Mouse (Mus musculus): Measurements from ENCODE around the gene Dhx37.
A peak's percentile ranks its signal among the peaks of the same experiment; 100 is the strongest.
"Not testable (repeated sequence)": the region's sequence is repeated elsewhere in the genome, so short reads cannot be mapped to it uniquely, and the experiment has no call there.

Dhx37 gene

DNA sequence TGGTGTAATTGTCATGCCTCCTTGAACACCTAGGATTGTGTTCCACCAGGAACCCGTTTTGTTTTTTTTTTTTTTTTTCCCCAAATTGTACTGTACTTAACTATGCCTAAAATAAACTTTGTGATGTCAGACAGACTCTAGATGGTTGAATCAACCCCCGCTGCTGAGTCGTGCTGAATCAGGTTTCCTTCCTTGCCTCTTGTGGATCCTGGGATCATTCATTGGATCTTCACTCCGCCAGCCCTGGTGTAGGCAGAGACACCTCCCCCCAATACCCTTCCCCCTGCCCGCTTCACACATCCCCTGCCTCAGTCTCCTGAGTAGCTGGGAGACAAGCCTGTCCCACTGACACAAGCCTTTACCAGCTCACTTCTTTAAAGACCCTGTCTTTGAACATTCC, 15.4 kb upstream of the Dhx37 start:
- no peak for DNase-seq (ENCODE audit: extremely low read depth, insufficient read length, low spot score)

DNA sequence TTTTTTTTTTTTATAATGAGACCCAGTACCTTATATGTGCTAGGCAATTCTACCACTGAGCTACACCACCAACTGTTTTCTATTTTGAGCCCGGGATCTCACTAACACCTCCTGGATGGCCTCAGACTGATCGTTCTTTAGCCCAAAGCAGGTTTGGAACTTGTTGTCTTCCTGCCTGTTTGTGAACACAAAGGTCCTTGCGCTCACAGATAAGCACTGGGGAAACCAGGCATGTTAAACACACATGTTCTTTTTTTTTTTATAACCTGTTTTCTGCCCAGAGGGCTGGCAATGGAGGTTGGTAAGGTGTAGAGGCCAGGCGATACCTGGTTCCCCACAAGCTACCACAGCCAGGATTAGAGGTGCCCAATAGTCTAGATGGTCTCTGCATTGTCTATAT, 14.7 kb upstream of the Dhx37 start:
- no peak for DNase-seq (ENCODE audit: extremely low read depth, insufficient read length, low spot score)

GRCm38 (mm10) chr5:125448026-125448425, 14.1 kb upstream of the Dhx37 start:
- no peak for DNase-seq (ENCODE audit: extremely low read depth, insufficient read length, low spot score)

- DNase-seq (ENCODE audit: extremely low read depth, insufficient read length, low spot score), result no peak
Measured at GRCm38 (mm10) chr5:125446344-125446743, 12.4 kb upstream of the Dhx37 start.

GRCm38 (mm10) chr5:125444554-125444953, 10.6 kb upstream of the Dhx37 start:
- no peak for DNase-seq (ENCODE audit: extremely low read depth, insufficient read length, low spot score)

DNA sequence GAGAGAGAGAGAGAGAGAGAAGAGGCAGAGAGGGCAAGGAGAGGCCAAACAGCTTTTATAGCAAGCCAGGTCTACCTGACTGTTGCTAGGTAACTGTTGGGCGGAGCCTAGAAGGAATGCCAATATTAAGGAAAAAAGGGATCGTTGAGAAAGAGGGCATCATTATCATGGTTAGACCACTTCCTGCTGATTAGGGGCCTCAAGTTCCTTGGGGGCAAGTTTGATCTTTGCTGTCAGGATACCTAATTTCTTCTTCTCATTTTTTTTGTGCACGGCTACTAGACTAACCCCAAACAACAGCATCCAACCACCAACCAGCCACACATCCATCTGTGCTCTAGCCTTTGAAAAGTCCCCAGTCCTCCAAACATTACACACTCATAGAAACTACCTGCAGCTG, 10.0 kb upstream of the Dhx37 start:
- no peak for DNase-seq (ENCODE audit: extremely low read depth, insufficient read length, low spot score)

GRCm38 (mm10) chr5:125443335-125443734, 9.4 kb upstream of the Dhx37 start:
- DNase-seq (ENCODE audit: extremely low read depth, insufficient read length, low spot score), result no peak

DNA sequence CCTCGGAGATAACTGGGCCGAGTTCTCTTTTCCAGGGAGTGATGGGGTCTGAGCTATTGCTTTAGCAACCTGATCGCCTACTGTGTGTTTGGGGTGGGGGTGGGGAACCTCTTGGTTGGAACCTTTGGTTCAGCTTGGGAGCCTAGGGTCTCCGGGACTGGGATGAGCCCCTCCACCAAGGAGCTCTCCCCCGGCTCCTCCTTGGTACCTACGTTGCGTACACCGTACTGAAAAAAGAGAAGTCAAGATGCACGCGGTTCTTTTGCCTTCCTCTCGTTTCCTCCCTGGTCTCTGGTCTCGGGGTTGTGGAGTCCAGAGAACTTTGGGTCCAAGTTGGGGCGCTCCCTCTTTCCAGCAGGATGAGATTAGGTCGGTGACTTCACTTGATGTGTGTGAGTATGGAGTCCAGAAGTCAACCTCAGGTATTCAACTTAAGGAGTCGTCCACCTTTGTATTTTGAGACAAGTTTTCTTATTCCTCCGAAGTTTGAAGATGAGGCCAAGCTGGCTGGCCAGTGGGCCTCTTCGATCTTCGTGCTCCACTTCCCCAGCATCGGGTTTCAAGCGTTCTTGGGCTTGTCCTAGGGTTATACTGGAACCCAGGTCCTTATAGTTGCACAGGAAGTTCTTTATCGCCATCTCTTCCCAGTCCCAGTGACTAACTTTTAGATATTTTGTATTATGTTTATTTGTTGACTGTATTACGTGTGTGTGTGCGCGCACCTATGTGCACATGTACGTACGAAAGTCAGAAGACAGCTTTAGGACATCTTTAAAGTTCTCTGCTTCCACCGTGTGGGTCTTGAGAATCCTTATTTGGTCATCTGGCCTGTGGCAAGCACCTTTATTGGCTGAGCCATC, 8.4 kb upstream of the Dhx37 start:
- no peak for DNase-seq (ENCODE audit: extremely low read depth, insufficient read length, low spot score)

- peak; percentile 79 for DNase-seq (ENCODE audit: extremely low read depth, insufficient read length, low spot score)
Measured at GRCm38 (mm10) chr5:125441234-125442114, 7.6 kb upstream of the Dhx37 start, which contains the start of gene Bri3bp. TSS of gene Bri3bp (plus strand) at chr5:125441568.

- no peak for DNase-seq (ENCODE audit: extremely low read depth, insufficient read length, low spot score)
Measured at GRCm38 (mm10) chr5:125440583-125441233, 6.8 kb upstream of the Dhx37 start.

- DNase-seq (ENCODE audit: extremely low read depth, insufficient read length, low spot score), result not testable (repeated sequence)
Measured at GRCm38 (mm10) chr5:125434347-125434746, 426 bp upstream of the Dhx37 start.

DNA sequence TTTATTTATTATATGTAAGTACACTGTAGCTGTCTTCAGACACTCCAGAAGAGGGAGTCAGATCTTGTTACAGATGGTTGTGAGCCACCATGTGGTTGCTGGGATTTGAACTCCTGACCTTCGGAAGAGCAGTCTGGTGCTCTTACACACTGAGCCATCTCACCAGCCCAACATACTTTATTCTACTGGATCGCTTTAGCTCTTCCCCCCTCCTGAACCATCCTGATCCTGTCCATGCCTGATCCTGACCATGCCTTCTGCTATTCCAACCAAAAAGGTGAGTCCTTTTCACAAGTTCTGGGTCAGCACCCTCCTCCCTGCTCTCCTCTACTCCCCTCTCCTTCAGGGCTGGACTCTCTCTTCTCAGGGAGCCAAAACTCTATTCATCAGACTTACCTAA, 1.6 kb downstream of the Dhx37 start:
- not testable (repeated sequence) for DNase-seq (ENCODE audit: extremely low read depth, insufficient read length, low spot score)

DNA sequence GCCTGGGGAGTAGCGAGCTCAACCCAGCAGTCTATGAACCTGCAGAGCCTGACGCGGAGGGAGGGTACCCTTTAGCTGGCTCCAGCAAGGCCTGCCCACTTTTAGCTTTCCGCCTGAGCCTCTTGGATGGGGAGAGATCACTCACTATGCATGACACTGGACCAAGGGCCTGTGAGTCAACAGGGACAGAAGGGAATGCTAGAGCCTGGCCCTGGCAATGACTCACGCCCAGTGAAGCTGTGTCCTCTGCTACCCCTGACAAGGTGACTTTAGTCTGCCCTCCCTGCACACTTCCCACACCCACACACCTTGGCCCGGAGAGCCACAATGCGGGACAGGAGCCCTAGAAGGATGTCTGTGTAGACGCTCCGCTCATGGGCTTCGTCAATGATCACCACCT, 7.6 kb downstream of the Dhx37 start:
- peak; percentile 82 for DNase-seq (ENCODE audit: extremely low read depth, insufficient read length, low spot score)

- DNase-seq (ENCODE audit: extremely low read depth, insufficient read length, low spot score), result peak; percentile 80
Measured at GRCm38 (mm10) chr5:125425698-125426276, 8.1 kb downstream of the Dhx37 start.

DNA sequence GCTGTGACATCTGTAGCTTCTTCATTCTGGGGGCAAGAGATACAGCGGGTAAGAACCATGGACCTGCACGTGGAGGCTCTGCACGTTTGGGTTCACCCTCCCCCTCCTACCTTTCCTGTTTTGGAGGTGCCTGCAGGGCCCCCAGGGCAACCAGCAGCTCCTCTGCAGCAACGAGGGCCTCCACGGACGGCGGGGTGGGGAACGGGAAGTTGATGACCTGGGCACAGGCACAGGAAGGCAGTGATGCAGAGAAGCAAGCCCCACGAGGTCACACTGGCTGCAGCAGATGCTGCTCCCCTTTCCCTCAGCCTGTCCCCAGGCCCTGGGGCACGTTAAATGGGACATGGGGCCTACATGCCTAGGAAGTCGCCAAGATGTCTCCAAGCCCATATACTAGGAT, 14.8 kb downstream of the Dhx37 start:
- no peak for DNase-seq (ENCODE audit: extremely low read depth, insufficient read length, low spot score)

- no peak for DNase-seq (ENCODE audit: extremely low read depth, insufficient read length, low spot score)
Measured at GRCm38 (mm10) chr5:125418636-125419035, 15.3 kb downstream of the Dhx37 start.

GRCm38 (mm10) chr5:125416183-125416582, 17.7 kb downstream of the Dhx37 start:
- DNase-seq (ENCODE audit: extremely low read depth, insufficient read length, low spot score), result no peak

DNA sequence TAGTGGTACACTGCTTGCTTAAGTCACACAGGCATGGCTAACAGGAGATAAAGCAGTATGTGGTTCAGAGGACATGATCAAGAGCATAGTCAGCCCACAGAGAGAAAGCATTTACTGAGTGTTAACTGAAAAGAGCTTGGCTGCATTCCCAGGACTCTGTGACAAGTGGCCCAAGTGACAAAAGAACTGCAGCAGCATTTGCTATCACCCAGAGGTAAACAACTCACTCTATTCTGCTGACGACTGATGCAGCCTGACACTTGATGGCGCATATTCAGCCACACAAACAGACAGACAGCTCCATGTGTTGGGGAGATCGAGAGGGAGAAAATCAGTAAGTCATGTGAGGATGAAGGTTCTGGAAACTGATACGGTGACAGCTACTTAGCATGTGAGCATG, 20.2 kb downstream of the Dhx37 start:
- DNase-seq (ENCODE audit: extremely low read depth, insufficient read length, low spot score), result no peak

DNA sequence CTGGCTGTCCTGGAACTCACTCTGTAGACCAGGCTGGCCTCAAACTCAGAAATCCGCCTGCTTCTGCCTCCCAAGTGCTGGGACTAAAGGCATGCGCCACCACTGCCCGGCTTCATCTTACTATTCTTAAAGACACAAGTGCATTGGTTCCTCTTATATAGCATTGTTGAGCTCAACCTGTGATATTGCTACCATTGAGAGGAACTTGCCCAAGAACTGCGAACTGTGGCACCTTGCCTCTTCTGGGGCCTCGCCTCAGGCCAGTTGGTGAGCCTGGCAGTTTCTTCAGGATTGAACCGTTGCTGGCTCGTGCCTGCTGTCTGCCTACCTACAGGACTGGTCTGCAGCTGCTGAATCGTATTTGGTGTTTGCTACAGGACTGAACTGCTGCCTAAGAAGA, 21.4 kb downstream of the Dhx37 start:
- not testable (repeated sequence) for DNase-seq (ENCODE audit: extremely low read depth, insufficient read length, low spot score)

- peak; percentile 50 for DNase-seq (ENCODE audit: extremely low read depth, insufficient read length, low spot score)
Measured at GRCm38 (mm10) chr5:125411972-125412530, 21.9 kb downstream of the Dhx37 start.

Data from 3134 (cell line).